Mouse (Mus musculus): ENCODE measurements at regions not wholly inside any gene's neighbourhood (a gene's known extent, or its start where the extent isn't known, plus 50 kb on each side); places are given as distances from the start of the nearest gene placed in this dataset.

DNA sequence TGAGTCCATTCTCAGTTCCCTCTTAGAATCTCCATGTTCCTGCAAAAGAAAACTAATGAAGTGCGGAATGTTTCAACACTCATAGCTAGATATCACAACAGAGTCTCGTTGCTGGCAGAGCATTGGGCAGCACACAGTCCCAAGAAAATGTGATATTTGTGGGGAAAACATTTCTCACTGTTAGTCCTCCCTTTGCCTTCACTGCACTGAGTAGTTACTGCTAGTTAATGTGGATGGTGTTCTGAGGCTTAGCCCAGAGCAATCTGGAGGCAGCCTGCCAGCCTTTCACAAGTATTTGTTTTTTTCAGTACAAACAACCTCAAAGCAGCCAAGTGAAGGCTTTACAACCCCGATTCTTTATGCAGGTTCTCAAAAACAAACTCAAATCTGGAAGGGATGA is 197.2 kb downstream of the Fam76b start:
- H3K9ac ChIP-seq (ENCODE audit: low read depth, low read length): no peak overlapping the region
- DNase-seq (ENCODE audit: low spot score) (no peak), ATAC-seq (ENCODE audit: low FRiP score) (no peak)
- H3K9me3 ChIP-seq (ENCODE audit: control insufficient read depth, low read length): no peaks in the 10 kb centered on the region
- no peak overlapping the region for H3K4me3 ChIP-seq (ENCODE audit: low read depth, low read length)
- no peak overlapping the region for H3K27ac ChIP-seq (ENCODE audit: low read depth, low read length)
- H3K36me3 ChIP-seq (ENCODE audit: control insufficient read depth, insufficient read depth, low read length): no peaks in the 10 kb centered on the region
- H3K4me2 ChIP-seq (replicated peaks; ENCODE audit: low read depth, low read length): no peak overlapping the region
- 79% methylated on average over 3 of the region's 3 CpGs for WGBS
- H3K4me1 ChIP-seq (replicated peaks; ENCODE audit: control insufficient read depth, insufficient read depth, low read length): no peaks in the 10 kb centered on the region
- no peaks in the 10 kb centered on the region for H3K27me3 ChIP-seq (ENCODE audit: control insufficient read depth, insufficient read depth, low read length)

- no peaks in the 10 kb centered on the region for H3K36me3 ChIP-seq (ENCODE audit: control insufficient read depth, insufficient read depth, low read length)
- no peak overlapping the region for H3K27ac ChIP-seq (ENCODE audit: low read depth, low read length)
- no peak overlapping the region for H3K4me2 ChIP-seq (replicated peaks; ENCODE audit: low read depth, low read length)
- 74% methylated on average over 5 of the region's 5 CpGs for WGBS
- no peaks in the 10 kb centered on the region for H3K27me3 ChIP-seq (ENCODE audit: control insufficient read depth, insufficient read depth, low read length)
- H3K9ac ChIP-seq (ENCODE audit: low read depth, low read length): no peak overlapping the region
- DNase-seq (ENCODE audit: low spot score) (no peak), ATAC-seq (ENCODE audit: low FRiP score) (no peak)
- H3K4me3 ChIP-seq (ENCODE audit: low read depth, low read length): no peak overlapping the region
- H3K4me1 ChIP-seq (replicated peaks; ENCODE audit: control insufficient read depth, insufficient read depth, low read length): no peaks in the 10 kb centered on the region
- no peaks in the 10 kb centered on the region for H3K9me3 ChIP-seq (ENCODE audit: control insufficient read depth, low read length)
Observed at GRCm38 (mm10) chr9:14028056-14028455, 200.5 kb downstream of the Fam76b start.

GRCm38 (mm10) chr9:14031358-14032047 is 204.0 kb downstream of the Fam76b start:
- ATAC-seq (ENCODE audit: low FRiP score) (no peak), DNase-seq (ENCODE audit: low spot score) (no peak)
- no peak overlapping the region for H3K4me3 ChIP-seq (ENCODE audit: low read depth, low read length)
- no peak overlapping the region for H3K9ac ChIP-seq (ENCODE audit: low read depth, low read length)
- no peaks in the 10 kb centered on the region for H3K27me3 ChIP-seq (ENCODE audit: control insufficient read depth, insufficient read depth, low read length)
- H3K36me3 ChIP-seq (ENCODE audit: control insufficient read depth, insufficient read depth, low read length): no peaks in the 10 kb centered on the region
- H3K9me3 ChIP-seq (ENCODE audit: control insufficient read depth, low read length): no peaks in the 10 kb centered on the region
- 57% methylated on average over 6 of the region's 6 CpGs for WGBS
- no peak overlapping the region for H3K27ac ChIP-seq (ENCODE audit: low read depth, low read length)
- H3K4me2 ChIP-seq (replicated peaks; ENCODE audit: low read depth, low read length): no peak overlapping the region
- no peaks in the 10 kb centered on the region for H3K4me1 ChIP-seq (replicated peaks; ENCODE audit: control insufficient read depth, insufficient read depth, low read length)

GRCm38 (mm10) chr9:14032048-14032362 is 204.5 kb downstream of the Fam76b start:
- H3K4me1 ChIP-seq (replicated peaks; ENCODE audit: control insufficient read depth, insufficient read depth, low read length): no peaks in the 10 kb centered on the region
- no peak for DNase-seq (ENCODE audit: low spot score)
- no peak for ATAC-seq (ENCODE audit: low FRiP score)
- no peak overlapping the region for H3K27ac ChIP-seq (ENCODE audit: low read depth, low read length)
- H3K4me2 ChIP-seq (replicated peaks; ENCODE audit: low read depth, low read length): no peak overlapping the region
- H3K9me3 ChIP-seq (ENCODE audit: control insufficient read depth, low read length): no peaks in the 10 kb centered on the region
- no peaks in the 10 kb centered on the region for H3K27me3 ChIP-seq (ENCODE audit: control insufficient read depth, insufficient read depth, low read length)
- H3K4me3 ChIP-seq (ENCODE audit: low read depth, low read length): no peak overlapping the region
- H3K9ac ChIP-seq (ENCODE audit: low read depth, low read length): no peak overlapping the region
- no peaks in the 10 kb centered on the region for H3K36me3 ChIP-seq (ENCODE audit: control insufficient read depth, insufficient read depth, low read length)
- 62% methylated on average over 1 of the region's 1 CpGs for WGBS

- H3K27me3 ChIP-seq (ENCODE audit: control insufficient read depth, insufficient read depth, low read length): no peaks in the 10 kb centered on the region
- ATAC-seq (ENCODE audit: low FRiP score) (no peak), DNase-seq (ENCODE audit: low spot score) (no peak)
- H3K9me3 ChIP-seq (ENCODE audit: control insufficient read depth, low read length): no peaks in the 10 kb centered on the region
- 82% methylated on average over 2 of the region's 2 CpGs for WGBS
- H3K4me2 ChIP-seq (replicated peaks; ENCODE audit: low read depth, low read length): no peak overlapping the region
- H3K4me3 ChIP-seq (ENCODE audit: low read depth, low read length): no peak overlapping the region
- H3K27ac ChIP-seq (ENCODE audit: low read depth, low read length): no peak overlapping the region
- H3K36me3 ChIP-seq (ENCODE audit: control insufficient read depth, insufficient read depth, low read length): no peaks in the 10 kb centered on the region
- H3K4me1 ChIP-seq (replicated peaks; ENCODE audit: control insufficient read depth, insufficient read depth, low read length): no peaks in the 10 kb centered on the region
- H3K9ac ChIP-seq (ENCODE audit: low read depth, low read length): no peak overlapping the region
Observed at GRCm38 (mm10) chr9:14035526-14035925, 208.0 kb downstream of the Fam76b start.

GRCm38 (mm10) chr9:14041900-14042435 is 214.5 kb downstream of the Fam76b start:
- H3K4me2 ChIP-seq (replicated peaks; ENCODE audit: low read depth, low read length): no peak overlapping the region
- 77% methylated on average over 2 of the region's 2 CpGs for WGBS
- H3K36me3 ChIP-seq (ENCODE audit: control insufficient read depth, insufficient read depth, low read length): no peaks in the 10 kb centered on the region
- ATAC-seq (ENCODE audit: low FRiP score) (no peak), DNase-seq (ENCODE audit: low spot score) (no peak)
- no peaks in the 10 kb centered on the region for H3K27me3 ChIP-seq (ENCODE audit: control insufficient read depth, insufficient read depth, low read length)
- no peak overlapping the region for H3K4me3 ChIP-seq (ENCODE audit: low read depth, low read length)
- no peaks in the 10 kb centered on the region for H3K9me3 ChIP-seq (ENCODE audit: control insufficient read depth, low read length)
- H3K4me1 ChIP-seq (replicated peaks; ENCODE audit: control insufficient read depth, insufficient read depth, low read length): no peaks in the 10 kb centered on the region
- no peak overlapping the region for H3K9ac ChIP-seq (ENCODE audit: low read depth, low read length)
- H3K27ac ChIP-seq (ENCODE audit: low read depth, low read length): no peak overlapping the region

- H3K9ac ChIP-seq (ENCODE audit: low read depth, low read length): no peak overlapping the region
- ATAC-seq (ENCODE audit: low FRiP score) (no peak), DNase-seq (ENCODE audit: low spot score) (no peak)
- H3K36me3 ChIP-seq (ENCODE audit: control insufficient read depth, insufficient read depth, low read length): no peaks in the 10 kb centered on the region
- H3K27me3 ChIP-seq (ENCODE audit: control insufficient read depth, insufficient read depth, low read length): no peaks in the 10 kb centered on the region
- no peaks in the 10 kb centered on the region for H3K4me1 ChIP-seq (replicated peaks; ENCODE audit: control insufficient read depth, insufficient read depth, low read length)
- H3K4me2 ChIP-seq (replicated peaks; ENCODE audit: low read depth, low read length): no peak overlapping the region
- no peaks in the 10 kb centered on the region for H3K9me3 ChIP-seq (ENCODE audit: control insufficient read depth, low read length)
- H3K4me3 ChIP-seq (ENCODE audit: low read depth, low read length): no peak overlapping the region
- no peak overlapping the region for H3K27ac ChIP-seq (ENCODE audit: low read depth, low read length)
- 85% methylated on average over 4 of the region's 4 CpGs for WGBS
Observed at GRCm38 (mm10) chr9:14048224-14048623, 220.7 kb downstream of the Fam76b start.

GRCm38 (mm10) chr9:14053704-14054103 is 221.2 kb upstream of the Sesn3 start:
- WGBS: 26% methylated on average over 2 of the region's 2 CpGs
- no peak for DNase-seq (ENCODE audit: low spot score)
- Histone ChIP-seq H3K36me3 (ENCODE audit: control insufficient read depth, insufficient read depth, low read length) (no peaks in the 10 kb centered on the region), H3K4me3 (ENCODE audit: low read depth, low read length) (no peak overlapping the region), H3K9me3 (ENCODE audit: control insufficient read depth, low read length) (no peaks in the 10 kb centered on the region), H3K4me2 (replicated peaks; ENCODE audit: low read depth, low read length) (no peak overlapping the region), H3K27me3 (ENCODE audit: control insufficient read depth, insufficient read depth, low read length) (no peaks in the 10 kb centered on the region), H3K4me1 (replicated peaks; ENCODE audit: control insufficient read depth, insufficient read depth, low read length) (no peaks in the 10 kb centered on the region), H3K9ac (ENCODE audit: low read depth, low read length) (no peak overlapping the region), H3K27ac (ENCODE audit: low read depth, low read length) (no peak overlapping the region)
- no peak for ATAC-seq (ENCODE audit: low FRiP score)

DNA sequence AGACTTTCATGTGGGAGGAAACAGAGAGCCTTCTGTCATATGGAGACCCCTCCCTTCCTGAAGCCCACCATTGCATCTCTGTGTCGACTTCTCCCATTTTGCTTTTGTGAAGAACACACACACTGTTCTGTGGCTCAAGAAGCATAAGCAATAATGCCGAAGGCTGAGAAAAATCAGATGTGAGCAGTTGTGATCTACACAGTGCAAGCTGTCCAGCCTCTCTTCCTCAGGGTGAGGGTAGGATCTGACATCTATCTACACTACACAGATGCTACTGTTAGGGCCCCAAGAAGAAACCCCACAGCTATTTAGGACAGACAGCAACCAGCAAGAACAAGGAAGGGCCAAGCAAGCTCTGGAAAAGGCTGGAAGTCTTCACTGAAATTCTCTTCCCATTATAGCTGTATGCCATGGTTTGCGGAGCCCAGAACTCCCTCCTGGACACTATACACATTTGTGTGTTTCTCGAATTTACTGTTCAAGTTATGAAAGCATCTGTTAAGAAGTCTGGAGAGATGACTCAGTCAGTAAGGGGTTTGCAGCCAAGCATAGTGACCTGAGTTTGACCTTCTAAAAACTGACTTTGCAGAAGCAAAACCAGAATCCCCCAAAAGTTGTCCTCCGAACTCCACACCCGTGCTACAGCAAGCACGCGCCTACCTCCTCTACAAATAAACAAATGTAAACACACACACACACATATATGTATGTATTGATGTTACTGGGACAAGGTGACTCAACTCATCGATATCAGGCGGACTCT is 218.3 kb upstream of the Sesn3 start:
- no peak overlapping the region for H3K4me3 ChIP-seq (ENCODE audit: low read depth, low read length)
- WGBS: 89% methylated on average over 10 of the region's 10 CpGs
- H3K9ac ChIP-seq (ENCODE audit: low read depth, low read length): no peak overlapping the region
- DNase-seq (ENCODE audit: low spot score) (no peak), ATAC-seq (ENCODE audit: low FRiP score) (no peak)
- H3K9me3 ChIP-seq (ENCODE audit: control insufficient read depth, low read length): no peaks in the 10 kb centered on the region
- no peak overlapping the region for H3K27ac ChIP-seq (ENCODE audit: low read depth, low read length)
- H3K27me3 ChIP-seq (ENCODE audit: control insufficient read depth, insufficient read depth, low read length): no peaks in the 10 kb centered on the region
- no peaks in the 10 kb centered on the region for H3K4me1 ChIP-seq (replicated peaks; ENCODE audit: control insufficient read depth, insufficient read depth, low read length)
- H3K36me3 ChIP-seq (ENCODE audit: control insufficient read depth, insufficient read depth, low read length): no peaks in the 10 kb centered on the region
- no peak overlapping the region for H3K4me2 ChIP-seq (replicated peaks; ENCODE audit: low read depth, low read length)
